Mouse (Mus musculus): Measurements from ENCODE around the gene Olfr1154. TPM values are rescaled to one million over a fixed set of nuclear protein-coding genes. Genes with fewer than 3 reads are reported as not detected.

Gene Olfr1154
- not detected in 2 replicates for polyA plus RNA-seq (2014; fragmentation: Nextera tagmentation; extraction: Ambion mirVana)

GRCm38 (mm10) chr2:87905066-87905465, at the start of gene Olfr1154:
TSS of gene Olfr1154 (minus strand) at chr2:87905166.
- H3K36me3 ChIP-seq (replicated peaks; ENCODE audit: control insufficient read depth, insufficient read depth, low read depth, low read length): no peaks in the 10 kb centered on the region
- DNase-seq (ENCODE audit: low spot score) (no peak), ATAC-seq (replicated peaks; ENCODE audit: insufficient number of reproducible peaks, low FRiP score, low TSS enrichment, low read depth) (no peak)

GRCm38 (mm10) chr2:87953000-87953399, 48.0 kb upstream of the Olfr1154 start, which contains the start of gene Olfr1156:
TSS of gene Olfr1156 (minus strand) at chr2:87953100.
- Histone ChIP-seq H3K27ac (replicated peaks; ENCODE audit: low read depth, low read length) (no peak within 1 kb of the TSS), H3K4me3 (ENCODE audit: low read depth, low read length) (no peak within 1 kb of the TSS), H3K27me3 (ENCODE audit: control insufficient read depth, insufficient read depth, low read length) (no peaks in the 10 kb centered on the region), H3K4me1 (ENCODE audit: control insufficient read depth, insufficient read depth, low read length) (no peaks in the 10 kb centered on the region), H3K36me3 (replicated peaks; ENCODE audit: control insufficient read depth, insufficient read depth, low read depth, low read length) (no peaks in the 10 kb centered on the region), H3K9ac (replicated peaks; ENCODE audit: low read length) (no peak within 1 kb of the TSS), H3K9me3 (replicated peaks; ENCODE audit: control insufficient read depth, low read length) (no peaks in the 10 kb centered on the region), H3K4me2 (ENCODE audit: low read depth, low read length) (no peak within 1 kb of the TSS)
- ATAC-seq (replicated peaks; ENCODE audit: insufficient number of reproducible peaks, low FRiP score, low TSS enrichment, low read depth) (no peak), DNase-seq (ENCODE audit: low spot score) (no peak)

More at GRCm38 (mm10) chr2:87905066-87905465, at the start of gene Olfr1154:
- no peak within 1 kb of the TSS for H3K27ac ChIP-seq (replicated peaks; ENCODE audit: low read depth, low read length)
- no peaks in the 10 kb centered on the region for H3K27me3 ChIP-seq (ENCODE audit: control insufficient read depth, insufficient read depth, low read length)
- H3K4me2 ChIP-seq (ENCODE audit: low read depth, low read length): no peak within 1 kb of the TSS
- H3K9me3 ChIP-seq (replicated peaks; ENCODE audit: control insufficient read depth, low read length): no peaks in the 10 kb centered on the region
- no peaks in the 10 kb centered on the region for H3K4me1 ChIP-seq (ENCODE audit: control insufficient read depth, insufficient read depth, low read length)
- 95% methylated on average over 1 of the region's 1 CpGs for WGBS
- H3K9ac ChIP-seq (replicated peaks; ENCODE audit: low read length): no peak within 1 kb of the TSS
- no peak within 1 kb of the TSS for H3K4me3 ChIP-seq (ENCODE audit: low read depth, low read length)

GRCm38 (mm10) chr2:87945037-87945436, 40.1 kb upstream of the Olfr1154 start, which contains the start of gene Olfr1155:
TSS of gene Olfr1155 (minus strand) at chr2:87945137.
- H3K4me3 ChIP-seq (ENCODE audit: low read depth, low read length): no peak within 1 kb of the TSS
- H3K4me1 ChIP-seq (ENCODE audit: control insufficient read depth, insufficient read depth, low read length): no peaks in the 10 kb centered on the region
- no peaks in the 10 kb centered on the region for H3K9me3 ChIP-seq (replicated peaks; ENCODE audit: control insufficient read depth, low read length)
- no peaks in the 10 kb centered on the region for H3K36me3 ChIP-seq (replicated peaks; ENCODE audit: control insufficient read depth, insufficient read depth, low read depth, low read length)
- no peak within 1 kb of the TSS for H3K9ac ChIP-seq (replicated peaks; ENCODE audit: low read length)
- whole genome bisulfite sequencing: 92% methylated on average over 1 of the region's 1 CpGs
- ATAC-seq (replicated peaks; ENCODE audit: insufficient number of reproducible peaks, low FRiP score, low TSS enrichment, low read depth) (no peak), DNase-seq (ENCODE audit: low spot score) (no peak)
- no peak within 1 kb of the TSS for H3K4me2 ChIP-seq (ENCODE audit: low read depth, low read length)
- H3K27me3 ChIP-seq (ENCODE audit: control insufficient read depth, insufficient read depth, low read length): no peaks in the 10 kb centered on the region
- no peak within 1 kb of the TSS for H3K27ac ChIP-seq (replicated peaks; ENCODE audit: low read depth, low read length)

- no peak within 1 kb of the TSS for H3K4me3 ChIP-seq (ENCODE audit: low read depth, low read length)
- ATAC-seq (replicated peaks; ENCODE audit: insufficient number of reproducible peaks, low FRiP score, low TSS enrichment, low read depth): no peak
- H3K9me3 ChIP-seq (replicated peaks; ENCODE audit: control insufficient read depth, low read length): no peaks in the 10 kb centered on the region
- no peak within 1 kb of the TSS for H3K9ac ChIP-seq (replicated peaks; ENCODE audit: low read length)
- no peaks in the 10 kb centered on the region for H3K36me3 ChIP-seq (replicated peaks; ENCODE audit: control insufficient read depth, insufficient read depth, low read depth, low read length)
- DNase-seq (ENCODE audit: low spot score): no peak
- no peaks in the 10 kb centered on the region for H3K4me1 ChIP-seq (ENCODE audit: control insufficient read depth, insufficient read depth, low read length)
- H3K27ac ChIP-seq (replicated peaks; ENCODE audit: low read depth, low read length): no peak within 1 kb of the TSS
- H3K4me2 ChIP-seq (ENCODE audit: low read depth, low read length): no peak within 1 kb of the TSS
- 80% methylated on average over 1 of the region's 1 CpGs for WGBS
- H3K27me3 ChIP-seq (ENCODE audit: control insufficient read depth, insufficient read depth, low read length): no peaks in the 10 kb centered on the region
These were observed 10.3 kb downstream of the Olfr1154 start, which contains the start of gene Olfr1153 for GRCm38 (mm10) chr2:87894662-87895061. TSS of gene Olfr1153 (plus strand) at chr2:87894962.

- Histone ChIP-seq H3K27me3 (ENCODE audit: control insufficient read depth, insufficient read depth, low read length) (no peaks in the 10 kb centered on the region), H3K9me3 (replicated peaks; ENCODE audit: control insufficient read depth, low read length) (no peaks in the 10 kb centered on the region), H3K4me2 (ENCODE audit: low read depth, low read length) (no peak within 1 kb of the TSS), H3K9ac (replicated peaks; ENCODE audit: low read length) (no peak within 1 kb of the TSS), H3K27ac (replicated peaks; ENCODE audit: low read depth, low read length) (no peak within 1 kb of the TSS), H3K4me3 (ENCODE audit: low read depth, low read length) (no peak within 1 kb of the TSS), H3K4me1 (ENCODE audit: control insufficient read depth, insufficient read depth, low read length) (no peaks in the 10 kb centered on the region), H3K36me3 (replicated peaks; ENCODE audit: control insufficient read depth, insufficient read depth, low read depth, low read length) (no peaks in the 10 kb centered on the region)
- ATAC-seq (replicated peaks; ENCODE audit: insufficient number of reproducible peaks, low FRiP score, low TSS enrichment, low read depth) (no peak), DNase-seq (ENCODE audit: low spot score) (no peak)
These were observed 38.8 kb downstream of the Olfr1154 start, which contains the start of gene Olfr1152 for GRCm38 (mm10) chr2:87866192-87866591. TSS of gene Olfr1152 (plus strand) at chr2:87866492.

- no peak within 1 kb of the TSS for H3K27ac ChIP-seq (replicated peaks; ENCODE audit: low read depth, low read length)
- H3K4me2 ChIP-seq (ENCODE audit: low read depth, low read length): no peak within 1 kb of the TSS
- no peaks in the 10 kb centered on the region for H3K4me1 ChIP-seq (ENCODE audit: control insufficient read depth, insufficient read depth, low read length)
- 87% methylated on average over 1 of the region's 1 CpGs for WGBS
- H3K4me3 ChIP-seq (ENCODE audit: low read depth, low read length): no peak within 1 kb of the TSS
- H3K36me3 ChIP-seq (replicated peaks; ENCODE audit: control insufficient read depth, insufficient read depth, low read depth, low read length): no peaks in the 10 kb centered on the region
- no peaks in the 10 kb centered on the region for H3K9me3 ChIP-seq (replicated peaks; ENCODE audit: control insufficient read depth, low read length)
- no peaks in the 10 kb centered on the region for H3K27me3 ChIP-seq (ENCODE audit: control insufficient read depth, insufficient read depth, low read length)
- ATAC-seq (replicated peaks; ENCODE audit: insufficient number of reproducible peaks, low FRiP score, low TSS enrichment, low read depth) (no peak), DNase-seq (ENCODE audit: low spot score) (no peak)
- no peak within 1 kb of the TSS for H3K9ac ChIP-seq (replicated peaks; ENCODE audit: low read length)
These were observed 49.4 kb downstream of the Olfr1154 start, which contains the start of gene Olfr1151 for GRCm38 (mm10) chr2:87855562-87855961. TSS of gene Olfr1151 (plus strand) at chr2:87855862.

Other genes starting within 250 kb of the Olfr1154 start
- not detected in 2 replicates for gene Olfr1134, start 246.7 kb downstream of the Olfr1154 start, polyA plus RNA-seq (2014; fragmentation: Nextera tagmentation; extraction: Ambion mirVana)
- gene Olfr1135, start 231.5 kb downstream of the Olfr1154 start, polyA plus RNA-seq (2014; fragmentation: Nextera tagmentation; extraction: Ambion mirVana): not detected in 2 replicates
- not detected in 2 replicates for gene Olfr1136, start 211.2 kb downstream of the Olfr1154 start, polyA plus RNA-seq (2014; fragmentation: Nextera tagmentation; extraction: Ambion mirVana)
- gene Olfr1137, start 192.0 kb downstream of the Olfr1154 start, polyA plus RNA-seq (2014; fragmentation: Nextera tagmentation; extraction: Ambion mirVana): not detected in 2 replicates
- not detected in 2 replicates for gene Olfr1138, start 165.2 kb downstream of the Olfr1154 start, polyA plus RNA-seq (2014; fragmentation: Nextera tagmentation; extraction: Ambion mirVana)
- gene Olfr1140, start 161.4 kb downstream of the Olfr1154 start, polyA plus RNA-seq (2014; fragmentation: Nextera tagmentation; extraction: Ambion mirVana): not detected in 2 replicates
- gene Olfr1141, start 151.2 kb downstream of the Olfr1154 start, polyA plus RNA-seq (2014; fragmentation: Nextera tagmentation; extraction: Ambion mirVana): not detected in 2 replicates
- gene Olfr152, start 125.7 kb downstream of the Olfr1154 start, polyA plus RNA-seq (2014; fragmentation: Nextera tagmentation; extraction: Ambion mirVana): not detected in 2 replicates
- gene Olfr1143, start 104.6 kb downstream of the Olfr1154 start, polyA plus RNA-seq (2014; fragmentation: Nextera tagmentation; extraction: Ambion mirVana): 0.17 TPM in 1 of 2 replicates, not detected in the other
- gene Olfr1145, start 95.3 kb downstream of the Olfr1154 start, polyA plus RNA-seq (2014; fragmentation: Nextera tagmentation; extraction: Ambion mirVana): not detected in 2 replicates
- not detected in 2 replicates for gene Olfr1148, start 74.6 kb downstream of the Olfr1154 start, polyA plus RNA-seq (2014; fragmentation: Nextera tagmentation; extraction: Ambion mirVana)
- not detected in 2 replicates for gene Olfr1150-ps1, start 61.2 kb downstream of the Olfr1154 start, polyA plus RNA-seq (2014; fragmentation: Nextera tagmentation; extraction: Ambion mirVana)
- gene Olfr1151, start 49.3 kb downstream of the Olfr1154 start, polyA plus RNA-seq (2014; fragmentation: Nextera tagmentation; extraction: Ambion mirVana): not detected in 2 replicates
- gene Olfr1152, start 38.7 kb downstream of the Olfr1154 start, polyA plus RNA-seq (2014; fragmentation: Nextera tagmentation; extraction: Ambion mirVana): not detected in 2 replicates
- not detected in 2 replicates for gene Olfr1153, start 10.2 kb downstream of the Olfr1154 start, polyA plus RNA-seq (2014; fragmentation: Nextera tagmentation; extraction: Ambion mirVana)
- gene Olfr1155, start 40.0 kb upstream of the Olfr1154 start, polyA plus RNA-seq (2014; fragmentation: Nextera tagmentation; extraction: Ambion mirVana): not detected in 2 replicates
- gene Olfr1156, start 47.9 kb upstream of the Olfr1154 start, polyA plus RNA-seq (2014; fragmentation: Nextera tagmentation; extraction: Ambion mirVana): not detected in 2 replicates
- gene Olfr1157, start 63.1 kb upstream of the Olfr1154 start, polyA plus RNA-seq (2014; fragmentation: Nextera tagmentation; extraction: Ambion mirVana): not detected in 2 replicates
- gene Olfr74, start 69.5 kb upstream of the Olfr1154 start, polyA plus RNA-seq (2014; fragmentation: Nextera tagmentation; extraction: Ambion mirVana): not detected in 2 replicates
- not detected in 2 replicates for gene Olfr1158, start 84.9 kb upstream of the Olfr1154 start, polyA plus RNA-seq (2014; fragmentation: Nextera tagmentation; extraction: Ambion mirVana)
- gene Olfr1160, start 103.1 kb upstream of the Olfr1154 start, polyA plus RNA-seq (2014; fragmentation: Nextera tagmentation; extraction: Ambion mirVana): not detected in 2 replicates
- gene Olfr1161, start 117.6 kb upstream of the Olfr1154 start, polyA plus RNA-seq (2014; fragmentation: Nextera tagmentation; extraction: Ambion mirVana): not detected in 2 replicates
- not detected in 2 replicates for gene Olfr73, start 132.5 kb upstream of the Olfr1154 start, polyA plus RNA-seq (2014; fragmentation: Nextera tagmentation; extraction: Ambion mirVana)
- not detected in 2 replicates for gene Olfr1162, start 146.0 kb upstream of the Olfr1154 start, polyA plus RNA-seq (2014; fragmentation: Nextera tagmentation; extraction: Ambion mirVana)
- not detected in 2 replicates for gene Olfr1163, start 166.7 kb upstream of the Olfr1154 start, polyA plus RNA-seq (2014; fragmentation: Nextera tagmentation; extraction: Ambion mirVana)
- gene Olfr1164, start 188.8 kb upstream of the Olfr1154 start, polyA plus RNA-seq (2014; fragmentation: Nextera tagmentation; extraction: Ambion mirVana): not detected in 2 replicates
- not detected in 2 replicates for gene Olfr1166, start 223.1 kb upstream of the Olfr1154 start, polyA plus RNA-seq (2014; fragmentation: Nextera tagmentation; extraction: Ambion mirVana)